Mouse (Mus musculus) spleen, adult 2 months (tissue): ENCODE results near the gene Ptprg. TPM values are rescaled to one million over a fixed set of nuclear protein-coding genes. Genes with fewer than 3 reads are reported as not detected.

Experiments
- DNase-seq, 2 experiments: peaks; one replicate each; pipeline versions ENCODE4 v3.0.0 to v3.0.0-alpha.2; 2012 to 2021; ENCODE audit warnings: low spot score in 2 of 2, low read depth in 1 of 2
- H3K27ac ChIP-seq: fragments of 200-500 bp; 2 replicates; pipeline ENCODE4 v1.5.1; 2012; ENCODE audit warnings: low read length, inconsistent platforms; ENCODE audit not compliant: insufficient read depth
- H3K27me3 ChIP-seq: fragments of 200-500 bp; 2 replicates; pipeline ENCODE4 v1.6.1; 2012; ENCODE audit warnings: mild to moderate bottlenecking, moderate library complexity, low read length, inconsistent platforms; ENCODE audit not compliant: control insufficient read depth, insufficient read depth
- H3K36me3 ChIP-seq: fragments of 200-500 bp; 2 replicates; pipeline ENCODE4 v1.6.1; 2012; ENCODE audit warnings: mild to moderate bottlenecking, low read length, inconsistent platforms; ENCODE audit not compliant: control insufficient read depth, insufficient read depth
- H3K4me1 ChIP-seq: fragments of 200-500 bp; 2 replicates; pipeline ENCODE4 v1.6.1; 2011; ENCODE audit warnings: inconsistent platforms; ENCODE audit not compliant: control insufficient read depth, insufficient read depth, insufficient read length
- H3K4me3 ChIP-seq: fragments of 200-500 bp; 2 replicates; pipeline ENCODE4 v1.5.1; 2011; ENCODE audit warnings: mild to moderate bottlenecking, inconsistent platforms; ENCODE audit not compliant: insufficient read depth, insufficient read length; ENCODE audit errors: extremely low read depth
- CTCF ChIP-seq: fragments of 200-500 bp; IDR thresholded peaks from 2 replicates; pipeline ENCODE4 v1.5.1; 2011; ENCODE audit warnings: mild to moderate bottlenecking, inconsistent platforms; ENCODE audit not compliant: insufficient read depth, insufficient read length, insufficient replicate concordance; ENCODE audit errors: extremely low read depth
- POLR2A ChIP-seq: fragments of 200-500 bp; IDR thresholded peaks from 2 replicates; pipeline ENCODE4 v1.6.1; 2011; ENCODE audit warnings: low read depth, low read length, inconsistent platforms
- WGBS: fragments of 180-500 bp; shearing (Covaris S2); methylation state at CpG from one replicate; pipeline ENCODE4 v1.1.7; 2018; 5-methylcytosine and 5-hydroxymethylcytosine counted together
- polyA plus RNA-seq: library from polyadenylated mRNA; depleted of rRNA; stranded (reverse); fragments of >200 nt; gene quantifications from 2 replicates; pipeline ENCODE4 v1.2.3, GENCODE M21; 2012

Ptprg gene
- polyA plus RNA-seq, 1 experiment: 4.9 TPM

- Histone ChIP-seq H3K27me3 (no peaks in the 10 kb centered on the region), H3K4me3 (no peak overlapping the region), H3K4me1 (no peaks in the 10 kb centered on the region), H3K36me3 (no peaks in the 10 kb centered on the region), H3K27ac (no peak overlapping the region)
- DNase-seq: no peak
- WGBS: 81% methylated on average over 3 of the region's 3 CpGs
- TF ChIP-seq CTCF: no peak
- no peak for TF ChIP-seq POLR2A
Measured at GRCm38 (mm10) chr14:11864840-11865239, 311.5 kb downstream of the Ptprg start.

- H3K4me3 ChIP-seq: no peak overlapping the region
- 83% methylated on average over 5 of the region's 5 CpGs for WGBS
- no peak overlapping the region for H3K27ac ChIP-seq
Measured at GRCm38 (mm10) chr14:11865332-11865731, 312.0 kb downstream of the Ptprg start.

GRCm38 (mm10) chr14:11865872-11866271 lies 312.5 kb downstream of the Ptprg start:
- no peak overlapping the region for H3K27ac ChIP-seq
- no peaks in the 10 kb centered on the region for H3K27me3 ChIP-seq
- 84% methylated on average over 6 of the region's 6 CpGs for WGBS
- no peak overlapping the region for H3K4me3 ChIP-seq
- H3K4me1 ChIP-seq: no peaks in the 10 kb centered on the region
- no peaks in the 10 kb centered on the region for H3K36me3 ChIP-seq
- DNase-seq: no peak
- no peak for TF ChIP-seq CTCF
- TF ChIP-seq POLR2A: no peak

More at GRCm38 (mm10) chr14:11865332-11865731, 312.0 kb downstream of the Ptprg start:
- Histone ChIP-seq H3K4me1 (no peaks in the 10 kb centered on the region), H3K27me3 (no peaks in the 10 kb centered on the region), H3K36me3 (no peaks in the 10 kb centered on the region)
- no peak for TF ChIP-seq CTCF
- no peak for DNase-seq

GRCm38 (mm10) chr14:11866416-11866815 lies 313.1 kb downstream of the Ptprg start:
- WGBS: 85% methylated on average over 7 of the region's 7 CpGs
- Histone ChIP-seq H3K4me3 (no peak overlapping the region), H3K36me3 (no peaks in the 10 kb centered on the region), H3K27ac (no peak overlapping the region), H3K4me1 (no peaks in the 10 kb centered on the region), H3K27me3 (no peaks in the 10 kb centered on the region)
- DNase-seq: no peak
- TF ChIP-seq POLR2A: no peak
- TF ChIP-seq CTCF: no peak

- H3K27me3 ChIP-seq: no peaks in the 10 kb centered on the region
- no peak overlapping the region for H3K27ac ChIP-seq
- H3K4me1 ChIP-seq: no peaks in the 10 kb centered on the region
- TF ChIP-seq POLR2A (no peak), CTCF (no peak)
- 37% methylated on average over 6 of the region's 6 CpGs for WGBS
- H3K36me3 ChIP-seq: no peaks in the 10 kb centered on the region
- H3K4me3 ChIP-seq: no peak overlapping the region
- DNase-seq: no peak
Measured at GRCm38 (mm10) chr14:11868636-11869035, 315.3 kb downstream of the Ptprg start.

- no peak overlapping the region for H3K27ac ChIP-seq
- no peak overlapping the region for H3K4me3 ChIP-seq
- 72% methylated on average over 8 of the region's 8 CpGs for WGBS
- no peak for TF ChIP-seq CTCF
- TF ChIP-seq POLR2A: no peak
- H3K4me1 ChIP-seq: no peaks in the 10 kb centered on the region
- H3K27me3 ChIP-seq: no peaks in the 10 kb centered on the region
- no peak for DNase-seq
- H3K36me3 ChIP-seq: no peaks in the 10 kb centered on the region
Measured at GRCm38 (mm10) chr14:11871752-11872344, 318.5 kb downstream of the Ptprg start.

- H3K4me3 ChIP-seq: no peak overlapping the region
- H3K27me3 ChIP-seq: no peaks in the 10 kb centered on the region
- no peaks in the 10 kb centered on the region for H3K36me3 ChIP-seq
- 85% methylated on average over 6 of the region's 6 CpGs for WGBS
- no peak overlapping the region for H3K27ac ChIP-seq
- no peaks in the 10 kb centered on the region for H3K4me1 ChIP-seq
- no peak for DNase-seq
- TF ChIP-seq POLR2A (no peak), CTCF (no peak)
Measured at GRCm38 (mm10) chr14:11874266-11874665, 320.9 kb downstream of the Ptprg start.
